20 mouse cellular contexts compared by ENCODE assay signal in the genomic region with DNA sequence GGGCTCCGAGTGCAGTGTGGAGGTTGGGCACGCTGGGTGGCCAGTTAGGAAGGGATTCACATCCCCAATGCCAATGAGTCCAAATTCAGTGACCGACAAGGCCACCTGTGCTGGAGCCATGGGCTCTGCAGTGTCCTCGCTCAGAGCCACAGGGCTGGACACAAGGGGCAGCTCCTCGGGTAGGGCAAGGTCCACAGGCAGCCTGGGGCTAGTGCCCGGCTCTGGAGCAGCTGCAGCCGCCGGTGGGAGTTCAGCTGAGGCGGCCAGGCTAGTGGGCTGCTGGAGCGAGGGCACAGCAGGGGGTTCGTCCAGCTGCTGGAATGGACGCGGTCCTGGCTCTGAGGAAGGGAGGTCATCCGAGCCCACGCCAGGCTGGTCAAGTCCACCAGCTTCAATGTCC. TPM values are rescaled to one million over a fixed set of nuclear protein-coding genes. Genes with fewer than 3 reads are reported as not detected.
A peak's percentile ranks its signal among the peaks of the same experiment; 100 is the strongest.
DNase-seq lines count a peak whose midpoint lies in the region; ATAC-seq lines count a peak whose summit lies in the region.
"Had no signal": no experiment of that assay in that cellular context is flagged by ENCODE, and none has a peak within 500 bp of the region (broad histone marks: within the 10 kb centered on the region; RNA-seq: fewer than 3 reads in every experiment).

No protein-coding gene starts in this region.

- WGBS in hindbrain, embryonic 10.5 days = 74% methylated on average over 15 of the region's 15 CpGs
- WGBS in hindbrain, embryonic 14.5 days = 72% methylated on average over 15 of the region's 15 CpGs

- peak; percentile 40 to 46 for DNase-seq in cerebellum, postnatal 10 days
- no peak for DNase-seq in cerebellum, adult 18-20 months
- DNase-seq in hindbrain, embryonic 10.5 days (ENCODE audit: low spot score) = peak; percentile 2
- no peak for DNase-seq in hindbrain, embryonic 14.5 days (ENCODE audit: low spot score)
- peak; percentile 38 for DNase-seq in testis, postnatal 10 days (ENCODE audit: low spot score)
- DNase-seq in testis, postnatal 14 days (ENCODE audit: low spot score) = no peak
- peak; percentile 58 to 70 for DNase-seq in kidney, postnatal 36 days
- DNase-seq in lung, postnatal 14 days = no peak
- DNase-seq: adrenal gland, postnatal 10 days; cerebellum, adult 8-10 months; heart, postnatal 10 days; right cerebral cortex, postnatal 25 days had no signal

- no peak overlapping the region for H3K4me3 ChIP-seq in hindbrain, embryonic 10.5 days
- no peak overlapping the region for H3K4me3 ChIP-seq in hindbrain, embryonic 14.5 days (replicated peaks; ENCODE audit: low read length)
- H3K4me3 ChIP-seq: forebrain, embryonic 12.5 days; hindbrain, embryonic 15.5 days had no signal

- H3K4me1 ChIP-seq in hindbrain, embryonic 10.5 days (replicated peaks) = no peaks in the 10 kb centered on the region
- no peaks in the 10 kb centered on the region for H3K4me1 ChIP-seq in hindbrain, embryonic 14.5 days (replicated peaks; ENCODE audit: control insufficient read depth, insufficient read depth, low read length)
- H3K4me1 ChIP-seq: forebrain, embryonic 12.5 days; hindbrain, embryonic 15.5 days had no signal

- no peaks in the 10 kb centered on the region for H3K27me3 ChIP-seq in hindbrain, embryonic 10.5 days (ENCODE audit: insufficient read depth, poor library complexity, severe bottlenecking)
- no peaks in the 10 kb centered on the region for H3K27me3 ChIP-seq in hindbrain, embryonic 14.5 days (ENCODE audit: control insufficient read depth, insufficient read depth, low read length)
- H3K27me3 ChIP-seq: forebrain, embryonic 12.5 days; hindbrain, embryonic 15.5 days had no signal

- no peak overlapping the region for H3K4me2 ChIP-seq in hindbrain, embryonic 14.5 days (replicated peaks)
- H3K4me2 ChIP-seq: forebrain, embryonic 12.5 days; hindbrain, embryonic 15.5 days had no signal

- peaks cover 89% of the 10 kb centered on the region for H3K36me3 ChIP-seq in hindbrain, embryonic 10.5 days
- peaks cover 88% of the 10 kb centered on the region for H3K36me3 ChIP-seq in hindbrain, embryonic 14.5 days (replicated peaks; ENCODE audit: control insufficient read depth, insufficient read depth)

- no peaks in the 10 kb centered on the region for H3K9me3 ChIP-seq in hindbrain, embryonic 10.5 days
- H3K9me3 ChIP-seq in hindbrain, embryonic 14.5 days (ENCODE audit: control insufficient read depth, low read length) = no peaks in the 10 kb centered on the region
- H3K9me3 ChIP-seq: forebrain, embryonic 12.5 days; hindbrain, embryonic 15.5 days had no signal

- no peak for ATAC-seq in hindbrain, embryonic 14.5 days (ENCODE audit: low FRiP score)
- ATAC-seq: intestine, postnatal 0 days; liver, postnatal 0 days had no signal

- H3K9ac ChIP-seq in hindbrain, embryonic 14.5 days = no peak overlapping the region
- H3K9ac ChIP-seq: forebrain, embryonic 12.5 days; hindbrain, embryonic 15.5 days; liver, postnatal 0 days had no signal

- no peak overlapping the region for H3K27ac ChIP-seq in hindbrain, embryonic 10.5 days
- H3K27ac ChIP-seq in hindbrain, embryonic 14.5 days = no peak overlapping the region
- H3K27ac ChIP-seq: forebrain, embryonic 12.5 days; hindbrain, embryonic 15.5 days had no signal

RNA-seq across cellular contexts. Expression of a gene that starts 7.9 kb away (rescaled TPM):
- 19.3 and 25.7 TPM in 2 replicates for polyA plus RNA-seq in hindbrain, embryonic 10.5 days (2016; fragmentation: Nextera tagmentation; extraction: Ambion mirVana)
- 15.5 and 21.4 TPM in 2 replicates for polyA plus RNA-seq in hindbrain, embryonic 14.5 days (2014; fragmentation: Nextera tagmentation; extraction: Ambion mirVana)

RNA-seq across cellular contexts. Expression of a gene that starts 13.5 kb away (rescaled TPM):
- 70.0 and 77.2 TPM in 2 replicates for polyA plus RNA-seq in hindbrain, embryonic 10.5 days (2016; fragmentation: Nextera tagmentation; extraction: Ambion mirVana)
- 53.1 and 53.5 TPM in 2 replicates for polyA plus RNA-seq in hindbrain, embryonic 14.5 days (2014; fragmentation: Nextera tagmentation; extraction: Ambion mirVana)

RNA-seq across cellular contexts. Expression of a gene that starts 45.6 kb away (rescaled TPM):
- polyA plus RNA-seq in hindbrain, embryonic 10.5 days (2016; fragmentation: Nextera tagmentation; extraction: Ambion mirVana) = not detected in 2 replicates
- polyA plus RNA-seq in hindbrain, embryonic 14.5 days (2014; fragmentation: Nextera tagmentation; extraction: Ambion mirVana) = not detected in 2 replicates
- polyA plus RNA-seq: embryonic facial prominence, embryonic 14.5 days; forebrain, embryonic 12.5 days; hindbrain, embryonic 15.5 days; intestine, postnatal 0 days; limb, embryonic 14.5 days; liver, postnatal 0 days; midbrain, postnatal 0 days; neural tube, embryonic 11.5 days had no signal

Comparison
In these comparisons a context has a peak if more than half of its experiments do, and no peak if none do; other contexts are left out.
1. DNase-seq: peak in cerebellum, postnatal 10 days (2 of 2), hindbrain, embryonic 10.5 days (single experiment), testis, postnatal 10 days (single experiment) and kidney, postnatal 36 days (2 of 2); none in cerebellum, adult 18-20 months (0 of 2), hindbrain, embryonic 14.5 days (single experiment), testis, postnatal 14 days (single experiment) and lung, postnatal 14 days (single experiment).